Mouse (Mus musculus): ENCODE measurements at regions not wholly inside any gene's neighbourhood (a gene's known extent, or its start where the extent isn't known, plus 50 kb on each side); places are given as distances from the start of the nearest gene placed in this dataset.
"Not testable (repeated sequence)": the region's sequence is repeated elsewhere in the genome, so short reads cannot be mapped to it uniquely, and the experiment has no call there.

DNA sequence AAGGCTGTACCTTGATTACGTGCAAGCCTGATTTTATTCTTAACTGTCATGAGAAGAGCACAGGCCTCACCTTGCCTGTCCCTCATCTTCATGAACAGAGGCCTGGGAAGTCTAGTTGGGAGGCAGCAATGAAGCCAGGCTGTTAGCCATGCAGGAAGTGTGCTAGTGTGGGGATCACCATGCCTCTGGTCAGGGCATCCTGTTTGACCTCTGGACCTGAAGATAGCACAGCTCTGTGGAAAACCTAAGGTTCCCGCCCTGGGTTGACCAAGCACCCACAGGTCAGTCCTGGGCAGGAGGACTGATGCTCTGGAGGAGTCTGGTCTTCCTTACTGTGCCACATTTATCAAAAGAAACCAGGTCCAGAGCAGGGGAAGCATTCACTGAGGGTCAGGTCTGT, 157.6 kb downstream of the Gm906 start:
- DNase-seq (ENCODE audit: low read depth, low spot score) = no peak

DNA sequence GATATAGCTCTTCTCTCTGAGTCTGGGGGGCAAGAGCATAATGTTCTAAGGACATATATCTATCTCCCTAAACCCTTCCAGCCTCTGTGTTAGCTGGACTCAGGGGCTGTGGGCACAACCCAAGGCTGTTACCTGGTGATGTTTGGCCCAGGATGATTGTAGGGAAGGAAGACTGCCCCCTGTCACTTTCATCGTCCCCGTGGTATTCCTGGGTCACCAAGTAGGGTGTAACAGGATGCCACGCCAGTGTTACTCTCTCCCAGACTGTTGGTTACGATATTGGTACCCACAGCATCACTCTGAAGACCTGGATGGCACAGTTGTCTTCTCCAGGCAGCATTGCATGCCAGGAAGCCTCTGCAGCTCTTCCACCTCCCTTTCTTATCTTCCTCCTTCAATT, 185.3 kb downstream of the Gm906 start:
- no peak for DNase-seq (ENCODE audit: low read depth, low spot score)

DNA sequence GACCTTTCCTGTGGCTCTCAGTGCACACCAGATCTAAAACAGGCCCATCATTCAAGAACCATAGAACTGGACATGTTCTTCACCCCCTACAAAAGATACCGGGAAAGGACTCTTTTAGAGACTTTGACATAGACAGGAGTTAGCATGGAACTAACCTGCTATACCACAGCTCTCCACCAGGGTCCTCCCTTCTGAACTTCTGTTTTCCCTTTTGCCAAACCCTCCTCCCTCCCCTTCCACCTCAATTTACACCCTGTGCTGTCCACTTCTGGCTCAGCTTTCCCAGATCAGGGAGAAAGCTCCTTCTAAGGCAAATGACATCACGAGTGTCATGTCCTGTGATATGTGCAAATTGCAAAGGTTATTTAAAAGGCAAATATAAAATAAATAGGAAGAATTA, 185.7 kb downstream of the Gm906 start:
- peak; percentile 1 for DNase-seq (ENCODE audit: low read depth, low spot score)

DNA sequence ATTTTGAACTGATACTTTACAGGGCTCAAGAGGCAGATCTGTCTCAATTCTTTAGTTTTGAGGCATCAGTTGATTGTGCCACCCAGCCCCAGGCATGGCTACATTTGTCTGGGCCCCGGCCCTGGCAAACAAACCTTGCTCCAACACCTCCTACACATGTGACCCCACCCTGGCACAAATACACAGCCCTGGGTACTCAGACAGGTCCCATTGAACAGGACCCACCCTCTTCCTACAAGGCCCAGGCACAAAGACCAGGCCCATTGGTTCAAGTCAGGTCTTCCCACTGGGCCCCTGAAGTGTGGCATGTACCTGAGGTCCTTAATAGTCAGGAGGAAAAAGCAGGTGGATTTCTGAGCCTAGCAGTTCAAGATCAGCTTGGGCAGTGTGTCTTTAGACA, 190.4 kb downstream of the Gm906 start:
- DNase-seq (ENCODE audit: low read depth, low spot score) = not testable (repeated sequence)

DNA sequence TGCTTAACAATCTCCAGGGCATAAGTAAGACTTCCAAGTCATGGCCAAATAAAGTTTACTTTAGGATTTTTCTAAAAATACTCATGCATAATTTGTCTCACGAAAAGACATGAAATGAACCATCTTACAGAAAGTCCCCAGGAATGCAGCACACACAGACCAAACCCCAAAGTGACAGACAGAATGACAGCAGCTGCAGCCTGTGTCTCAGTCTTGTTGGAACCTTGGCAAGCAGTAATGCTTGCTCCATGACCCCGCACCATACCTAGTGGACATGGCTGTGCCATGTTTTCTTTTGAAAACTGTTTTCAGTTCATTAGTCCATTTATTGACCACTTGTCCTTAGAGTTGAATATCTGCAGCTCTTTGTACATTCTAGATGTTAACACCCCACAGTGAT, 191.1 kb downstream of the Gm906 start:
- DNase-seq (ENCODE audit: low read depth, low spot score) = not testable (repeated sequence)

DNA sequence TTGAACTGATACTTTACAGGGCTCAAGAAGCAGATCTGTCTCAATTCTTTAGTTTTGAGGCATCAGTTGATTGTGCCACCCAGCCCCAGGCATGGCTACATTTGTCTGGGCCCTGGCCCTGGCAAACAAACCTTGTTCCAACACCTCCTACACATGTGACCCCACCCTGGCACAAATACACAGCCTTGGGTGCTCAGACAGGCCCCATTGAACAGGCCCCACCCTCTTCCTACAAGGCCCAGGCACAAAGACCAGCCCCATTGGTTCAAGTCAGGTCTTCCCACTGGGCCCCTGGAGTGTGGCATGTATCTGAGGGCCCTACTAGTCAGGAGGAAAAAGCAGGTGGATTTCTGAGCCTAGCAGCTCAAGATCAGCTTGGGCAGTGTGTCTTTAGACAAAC, 198.4 kb downstream of the Gm906 start:
- not testable (repeated sequence) for DNase-seq (ENCODE audit: low read depth, low spot score)

DNA sequence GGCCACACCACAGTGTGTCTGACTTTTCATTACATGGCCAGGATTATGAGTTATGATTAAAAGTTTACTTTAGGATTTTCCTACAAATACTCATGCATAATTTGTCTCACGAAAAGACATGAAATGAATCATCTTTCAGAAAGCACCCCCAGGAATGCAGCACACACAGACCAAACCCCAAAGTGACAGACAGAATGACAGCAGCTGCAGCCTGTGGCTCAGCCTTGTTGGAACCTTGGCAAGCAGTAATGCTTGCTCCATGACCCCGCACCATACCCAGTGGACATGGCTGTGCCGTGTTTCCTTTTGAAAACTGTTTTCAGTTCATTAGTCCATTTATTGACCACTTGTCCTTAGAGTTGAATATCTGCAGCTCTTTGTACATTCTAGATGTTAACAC, 199.0 kb downstream of the Gm906 start:
- DNase-seq (ENCODE audit: low read depth, low spot score) = not testable (repeated sequence)

DNA sequence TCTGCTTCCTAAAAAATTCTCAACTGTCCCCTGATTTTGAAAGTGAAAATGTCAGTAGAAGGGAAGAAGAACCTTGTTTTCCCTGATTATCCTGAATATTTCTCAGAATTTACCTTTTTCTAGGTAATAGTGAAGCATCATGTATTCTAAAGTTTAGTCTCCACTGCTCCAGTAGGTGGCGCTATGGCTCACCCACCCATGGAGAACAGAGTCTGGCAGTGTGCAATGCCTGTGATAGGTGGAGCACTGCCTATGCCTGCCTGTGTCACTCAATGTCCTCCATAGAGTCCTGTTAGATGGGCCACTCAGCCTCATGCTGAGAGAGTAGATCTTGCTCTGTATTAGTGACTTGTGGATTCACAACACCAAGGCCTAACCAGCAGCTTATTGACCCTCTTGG, 218.4 kb downstream of the Gm906 start:
- DNase-seq (ENCODE audit: low read depth, low spot score) = peak; percentile 57

DNA sequence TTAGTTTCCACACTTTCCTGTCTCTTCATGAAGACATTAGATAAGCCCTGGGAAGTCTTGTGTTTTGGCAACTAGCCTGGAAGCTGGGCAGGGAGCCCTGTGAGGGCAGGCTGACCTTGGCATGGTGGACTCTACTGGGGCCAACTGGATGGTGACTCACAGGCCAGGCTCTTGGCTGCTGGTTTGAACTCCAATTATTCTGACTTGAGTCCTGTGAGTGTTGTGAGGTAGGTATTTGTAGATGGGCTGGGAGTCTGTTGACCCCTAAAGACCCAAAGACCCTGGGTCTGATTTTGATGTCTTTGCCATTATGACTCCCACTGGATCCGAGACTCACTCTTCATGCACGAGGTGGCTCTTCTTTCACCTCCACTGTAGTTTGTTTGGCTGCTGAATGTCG, 208.9 kb upstream of the Gm30302 start:
- DNase-seq (ENCODE audit: low read depth, low spot score) = not testable (repeated sequence)

DNA sequence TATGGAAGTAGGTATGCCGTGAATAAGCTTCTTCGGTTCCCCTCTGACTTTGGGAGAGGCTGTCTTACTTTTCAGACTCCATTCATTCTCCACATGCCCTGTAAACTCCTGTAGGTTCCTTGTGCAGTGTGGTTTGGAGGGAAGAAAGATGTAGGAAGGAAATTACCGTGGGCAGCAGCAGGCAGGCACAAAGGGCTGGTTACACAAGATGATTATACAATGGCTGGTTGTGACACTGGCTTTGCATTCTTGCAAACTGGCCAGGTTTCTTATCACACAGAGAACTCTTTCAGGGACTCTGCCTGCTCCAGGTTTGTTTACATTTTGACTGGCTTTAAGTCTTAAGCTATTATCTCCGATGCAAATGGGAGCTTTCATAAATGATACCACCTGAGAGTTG, 167.3 kb upstream of the Gm30302 start:
- DNase-seq (ENCODE audit: low read depth, low spot score) = not testable (repeated sequence)

DNA sequence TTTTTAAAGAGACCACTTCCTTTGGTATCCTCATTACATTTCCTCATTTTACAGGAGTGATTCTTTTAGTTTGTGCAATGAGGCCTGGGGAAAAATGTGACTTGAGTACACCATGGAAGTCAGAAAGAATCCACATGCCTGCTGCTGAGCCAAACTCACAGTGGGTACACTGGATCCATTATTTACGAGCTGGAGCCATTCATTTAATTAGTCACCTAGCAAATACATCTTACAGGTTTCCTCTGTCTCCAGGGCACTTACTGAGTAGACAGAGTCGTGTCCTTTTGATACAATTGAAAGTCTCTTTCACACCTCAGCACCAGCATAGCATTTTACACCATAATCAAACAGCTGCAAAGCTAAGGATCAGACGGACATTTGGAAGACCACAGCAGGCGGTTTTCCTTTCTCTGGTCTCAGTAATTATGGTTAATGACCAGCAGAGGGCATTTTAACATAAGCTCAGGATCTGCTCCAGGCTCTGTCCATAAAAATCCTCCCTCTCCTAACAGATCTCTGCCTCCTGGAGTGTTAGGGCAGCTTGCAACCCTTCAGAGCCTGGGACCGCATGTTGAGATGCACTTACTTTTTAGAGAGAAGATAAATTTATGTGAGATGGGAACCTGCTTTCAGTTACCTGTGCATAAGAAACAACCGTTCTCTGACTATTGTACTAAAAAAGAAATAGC, 159.3 kb upstream of the Gm30302 start:
- DNase-seq (ENCODE audit: low read depth, low spot score) = peak; percentile 17

DNA sequence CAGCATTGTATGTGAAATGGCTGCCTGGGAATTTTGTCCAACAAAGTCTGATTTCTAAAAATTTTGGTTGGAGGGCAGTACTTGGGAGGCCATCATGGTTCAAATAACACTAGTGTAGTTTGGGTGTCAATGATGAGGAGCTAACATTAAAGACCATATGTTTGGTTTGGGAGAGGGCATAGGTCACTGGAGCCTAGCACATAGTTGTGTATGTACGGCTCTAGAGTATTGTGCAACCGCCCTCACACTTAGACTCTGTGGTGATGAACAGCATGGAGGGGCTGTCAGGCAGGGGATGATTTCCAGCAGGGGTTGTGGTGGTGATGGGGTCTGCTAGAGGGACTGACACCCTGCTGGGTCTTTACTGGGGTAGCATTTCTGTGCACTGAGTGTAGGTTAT, 117.0 kb upstream of the Gm30302 start:
- DNase-seq (ENCODE audit: low read depth, low spot score) = no peak

Measured in R1 (cell line).